Mouse (Mus musculus): ENCODE data around the gene Cdyl.

Cdyl gene

DNA sequence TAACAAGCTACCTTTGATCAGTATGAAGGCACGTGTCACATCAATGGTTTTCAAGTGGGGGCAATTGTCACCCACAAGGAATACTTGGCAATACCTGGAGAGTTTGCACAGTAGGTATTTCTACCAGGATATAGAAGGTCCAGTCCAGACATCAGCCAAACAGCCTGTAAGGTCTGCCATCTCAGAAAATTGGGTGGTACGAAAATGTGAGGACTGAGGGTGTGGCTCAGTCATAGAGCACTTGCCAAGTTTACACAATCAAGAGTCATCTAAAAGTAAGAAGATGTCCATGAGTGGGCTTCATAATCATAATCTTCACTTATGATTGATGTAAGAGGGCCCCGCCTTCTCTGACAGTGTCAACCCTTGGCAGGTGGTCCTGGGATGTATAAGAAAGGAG lies 29.9 kb downstream of the Cdyl start:
- no peak for DNase-seq (ENCODE audit: low read depth, low spot score)

DNA sequence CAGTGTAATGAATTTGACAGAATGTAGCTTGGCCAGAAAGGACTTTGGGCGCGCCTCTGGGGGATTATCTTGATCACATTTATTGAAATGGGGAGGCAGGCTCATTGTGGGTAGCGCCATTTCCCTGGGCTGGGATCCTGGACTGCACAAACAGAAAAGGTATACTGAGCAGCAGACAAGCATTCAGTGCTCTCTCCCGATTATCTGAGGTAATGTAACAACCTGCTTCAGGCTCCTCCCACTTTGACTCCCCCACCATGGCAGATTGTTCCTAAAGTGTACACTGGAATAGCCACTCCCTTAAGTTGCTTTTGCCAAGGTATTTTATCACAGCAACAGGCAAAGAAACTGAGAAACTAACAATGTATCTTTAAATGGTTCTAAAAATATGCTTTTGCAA lies 58.0 kb downstream of the Cdyl start:
- DNase-seq (ENCODE audit: low read depth, low spot score) = no peak

DNA sequence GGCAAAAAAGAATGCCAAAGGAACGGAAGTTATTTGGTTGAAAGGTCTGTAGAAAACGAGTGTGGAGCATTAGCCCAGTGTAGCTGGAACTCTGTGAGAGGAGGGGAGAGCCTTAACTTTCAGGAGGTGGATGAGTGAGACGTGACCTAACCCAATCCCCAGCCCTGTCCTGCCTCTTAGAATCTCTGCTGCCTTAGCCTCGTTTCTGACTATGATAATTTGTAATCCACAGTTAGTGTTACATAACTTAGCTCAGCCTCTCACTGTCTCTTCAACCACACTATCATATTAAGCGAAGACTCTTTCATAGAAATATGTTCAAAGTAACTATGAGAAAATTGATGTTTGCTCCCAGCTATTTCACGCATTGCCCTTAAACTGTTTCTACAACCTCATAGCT lies 59.9 kb downstream of the Cdyl start:
- DNase-seq (ENCODE audit: low read depth, low spot score) = no peak

DNA sequence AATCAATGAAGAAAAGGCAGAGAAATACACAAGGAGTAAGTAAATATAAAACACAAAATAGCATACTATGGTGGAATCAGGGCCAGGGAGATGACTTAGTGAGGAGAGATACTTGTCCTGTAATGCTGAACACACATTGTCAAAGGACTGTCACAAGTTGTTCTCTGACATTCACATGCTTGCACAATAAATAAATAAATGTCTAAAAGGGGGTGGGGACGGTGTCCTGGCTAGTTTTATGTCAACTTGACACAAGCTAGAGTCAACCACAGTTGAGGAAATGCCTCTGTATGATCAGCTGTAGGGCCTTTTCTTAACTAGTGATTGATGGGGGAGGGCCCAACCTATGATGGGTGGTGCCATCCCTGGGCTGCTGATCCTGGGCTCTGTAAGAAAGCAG lies 63.4 kb downstream of the Cdyl start:
- no peak for DNase-seq (ENCODE audit: low read depth, low spot score)

GRCm38 (mm10) chr13:35726025-35726424 lies 66.4 kb downstream of the Cdyl start:
- no peak for DNase-seq (ENCODE audit: low read depth, low spot score)

- no peak for DNase-seq (ENCODE audit: low read depth, low spot score)
Observed at GRCm38 (mm10) chr13:35732131-35732530, 72.5 kb downstream of the Cdyl start.

GRCm38 (mm10) chr13:35732891-35733596 lies 73.4 kb downstream of the Cdyl start:
- DNase-seq (ENCODE audit: low read depth, low spot score) = no peak

GRCm38 (mm10) chr13:35737565-35737964 lies 77.9 kb downstream of the Cdyl start:
- DNase-seq (ENCODE audit: low read depth, low spot score) = no peak

- no peak for DNase-seq (ENCODE audit: low read depth, low spot score)
Observed at GRCm38 (mm10) chr13:35738210-35738609, 78.6 kb downstream of the Cdyl start.

DNA sequence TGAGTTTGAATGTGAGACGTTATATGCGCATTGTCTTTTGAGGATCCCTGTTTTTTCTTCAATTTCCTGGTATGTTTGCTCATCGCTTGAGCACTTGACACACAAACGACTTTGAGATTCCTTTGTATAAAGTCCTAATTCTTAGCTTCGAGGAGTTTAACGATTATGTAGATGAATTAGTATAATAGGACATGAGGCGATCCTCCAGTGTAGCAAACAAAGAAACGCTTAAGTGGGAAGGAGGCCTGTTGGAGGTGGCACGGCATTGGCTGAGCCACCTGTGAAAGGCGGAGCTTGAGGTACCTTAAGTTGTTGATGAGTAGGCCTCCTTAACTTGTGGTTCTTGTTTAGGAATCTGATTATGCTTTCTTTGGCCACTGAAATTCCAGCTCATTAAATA lies 79.8 kb downstream of the Cdyl start:
- DNase-seq (ENCODE audit: low read depth, low spot score) = no peak

DNA sequence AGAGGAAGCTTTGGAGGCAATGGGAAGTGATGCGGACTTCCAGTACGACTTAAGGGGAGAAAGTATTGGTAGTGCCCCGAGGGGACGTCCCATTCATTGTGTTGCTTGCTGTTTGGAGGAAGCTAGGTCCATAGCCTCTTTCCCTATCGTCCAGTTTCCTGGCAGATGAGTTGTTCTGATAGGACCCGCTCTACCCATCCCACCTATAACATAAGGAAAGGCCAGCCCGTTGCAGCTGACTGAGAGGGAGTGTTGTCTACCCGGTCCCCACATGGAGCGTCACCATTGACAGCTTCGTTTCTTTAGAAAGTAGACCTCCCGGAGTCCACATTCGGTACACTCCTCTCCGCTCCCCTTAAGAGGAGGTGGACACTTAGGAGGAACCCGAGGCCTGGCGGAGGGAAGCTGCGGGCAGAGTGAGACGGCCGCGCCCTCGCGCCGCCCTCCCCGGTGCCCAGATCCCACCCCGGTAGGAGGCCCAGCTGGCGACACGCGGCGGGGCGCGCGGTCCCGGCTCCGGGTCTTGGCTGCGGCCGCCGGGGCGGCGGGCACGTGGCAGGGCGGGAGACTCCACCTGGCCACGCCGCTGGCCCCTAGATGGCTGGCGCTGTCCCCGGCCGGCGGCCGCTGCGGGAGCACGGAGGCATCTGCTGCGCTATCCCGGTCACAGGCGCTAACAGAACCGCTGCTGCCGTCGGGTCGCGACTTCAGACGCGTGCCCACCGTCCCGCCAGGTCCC lies 80.8 kb downstream of the Cdyl start:
- peak; percentile 71 for DNase-seq (ENCODE audit: low read depth, low spot score)

DNA sequence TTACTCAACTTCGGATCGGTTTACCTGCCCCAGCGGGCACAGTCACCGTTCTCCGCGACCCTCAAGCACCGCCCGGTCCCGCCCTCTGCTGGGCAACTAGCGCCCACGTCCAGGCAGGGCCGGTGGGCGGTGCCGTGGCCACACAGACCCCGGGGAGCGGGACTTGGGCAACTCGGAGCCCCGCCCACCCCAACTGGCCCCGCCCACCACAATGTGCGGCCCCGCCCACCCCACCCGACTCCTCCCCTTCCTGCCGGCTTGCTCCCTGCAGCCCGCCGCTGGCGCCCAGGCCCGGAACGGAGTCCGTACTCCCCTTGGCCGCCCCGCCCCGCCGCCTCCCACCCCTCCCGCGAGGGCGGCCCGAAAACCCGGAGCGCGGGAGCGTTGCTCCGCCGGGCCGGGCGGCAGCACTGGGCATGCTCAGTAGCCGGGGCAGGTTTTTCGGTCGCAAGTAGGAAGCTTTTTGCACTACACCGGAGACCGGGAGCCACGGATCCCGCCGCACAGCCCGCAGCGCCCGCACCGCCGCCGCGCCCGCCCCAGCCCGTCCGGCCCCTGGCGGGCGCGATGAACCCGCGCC lies 81.5 kb downstream of the Cdyl start:
- DNase-seq (ENCODE audit: low read depth, low spot score) = peak; percentile 93

DNA sequence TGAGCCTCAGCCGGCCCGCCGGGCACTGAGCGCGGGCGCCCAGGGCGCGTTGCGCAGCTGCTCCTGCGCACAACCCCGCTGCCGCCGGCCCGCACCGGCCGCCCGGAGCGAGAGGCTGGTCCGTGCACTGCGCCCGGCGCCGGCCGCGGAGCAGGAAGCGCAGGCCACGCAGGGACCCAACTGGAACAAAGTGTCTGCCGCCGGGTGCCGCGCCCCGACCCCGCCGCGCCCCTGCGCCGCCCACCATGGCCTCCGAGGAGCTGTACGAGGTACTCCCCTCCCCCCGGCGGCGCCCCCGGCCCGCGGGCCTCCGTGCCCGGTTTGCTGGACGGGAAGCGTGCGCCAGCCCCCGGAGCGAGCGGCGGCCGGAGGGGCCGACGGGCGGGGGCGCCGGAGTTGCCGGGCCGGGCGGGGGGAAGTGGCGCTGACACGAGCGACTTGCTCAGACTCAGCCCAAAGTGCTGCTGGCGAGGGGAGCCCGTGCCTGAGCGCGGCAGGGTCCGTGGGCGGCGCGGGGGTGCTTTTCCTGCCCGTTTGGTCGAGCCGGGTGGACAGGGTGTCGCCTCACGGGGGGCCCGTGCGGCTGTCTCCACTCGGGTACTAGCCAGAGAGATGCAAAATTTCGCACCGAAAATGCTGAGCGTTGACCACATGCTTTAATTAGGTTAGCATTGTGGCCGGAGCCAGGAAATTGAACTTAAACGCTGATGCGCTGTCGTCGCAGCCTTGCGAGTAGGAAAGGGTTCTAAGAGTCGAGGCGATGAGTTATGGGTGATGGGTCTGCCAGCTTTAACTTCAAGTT lies 82.2 kb downstream of the Cdyl start:
- DNase-seq (ENCODE audit: low read depth, low spot score) = peak; percentile 28

DNA sequence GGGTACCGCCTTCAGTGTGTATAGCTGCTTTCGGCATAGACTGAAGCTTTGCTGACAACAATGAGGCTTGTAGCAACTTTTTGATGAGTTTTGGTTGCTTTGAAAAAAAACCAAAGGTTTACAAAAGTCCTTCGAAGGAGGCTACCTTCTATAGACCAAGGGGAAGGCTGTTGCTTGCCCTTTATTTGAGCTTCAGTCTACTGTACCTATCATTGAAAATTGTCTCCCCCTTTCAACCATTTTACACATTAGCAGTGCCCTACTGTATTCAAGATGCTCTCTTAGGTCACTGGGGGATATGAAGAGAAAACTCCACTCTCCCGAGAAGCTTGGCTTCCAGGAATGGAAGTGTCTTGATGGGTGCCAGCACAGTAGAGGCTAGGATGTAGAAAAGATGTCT lies 83.1 kb downstream of the Cdyl start:
- DNase-seq (ENCODE audit: low read depth, low spot score) = no peak

DNA sequence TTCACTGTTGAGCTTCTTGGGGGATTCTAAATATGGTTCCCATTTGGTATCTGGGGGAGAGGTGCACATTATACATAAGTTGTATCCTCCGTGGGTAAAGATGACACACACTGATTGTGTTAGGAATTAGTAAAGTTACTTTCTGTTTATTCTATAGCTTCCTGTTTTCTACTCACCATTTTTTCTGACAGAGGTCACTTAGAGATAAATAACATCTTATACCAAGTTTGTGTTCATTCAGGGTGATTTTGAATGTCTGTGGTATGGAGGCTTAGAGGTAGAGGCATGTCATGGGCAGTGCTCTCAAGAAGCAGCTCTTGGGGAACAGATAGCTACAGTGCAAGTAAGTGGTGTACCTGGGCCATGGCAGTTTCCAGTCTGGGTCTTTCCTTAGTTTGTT lies 83.6 kb downstream of the Cdyl start:
- DNase-seq (ENCODE audit: low read depth, low spot score) = no peak

DNA sequence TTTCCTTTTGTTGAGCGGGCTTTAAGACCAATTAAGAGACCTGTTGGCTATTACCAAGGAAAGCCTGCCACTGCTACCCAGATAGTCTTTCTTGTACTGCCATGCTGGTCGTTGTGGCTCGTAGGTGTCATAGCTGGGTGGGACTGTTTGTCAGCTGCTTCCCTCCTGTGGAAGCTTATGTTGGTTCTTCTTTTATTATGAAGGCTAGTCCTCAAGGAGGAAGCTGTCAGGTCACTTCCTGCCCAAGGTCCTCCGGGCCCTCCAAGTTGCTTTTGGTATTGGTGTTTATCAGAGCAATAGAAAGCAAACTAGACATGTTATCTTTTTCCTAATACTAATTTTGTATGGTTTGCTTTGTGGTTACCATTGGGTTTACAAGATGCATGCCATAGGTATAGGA lies 89.6 kb downstream of the Cdyl start:
- no peak for DNase-seq (ENCODE audit: low read depth, low spot score)

GRCm38 (mm10) chr13:35749680-35750079 lies 90.0 kb downstream of the Cdyl start:
- DNase-seq (ENCODE audit: low read depth, low spot score) = no peak

DNA sequence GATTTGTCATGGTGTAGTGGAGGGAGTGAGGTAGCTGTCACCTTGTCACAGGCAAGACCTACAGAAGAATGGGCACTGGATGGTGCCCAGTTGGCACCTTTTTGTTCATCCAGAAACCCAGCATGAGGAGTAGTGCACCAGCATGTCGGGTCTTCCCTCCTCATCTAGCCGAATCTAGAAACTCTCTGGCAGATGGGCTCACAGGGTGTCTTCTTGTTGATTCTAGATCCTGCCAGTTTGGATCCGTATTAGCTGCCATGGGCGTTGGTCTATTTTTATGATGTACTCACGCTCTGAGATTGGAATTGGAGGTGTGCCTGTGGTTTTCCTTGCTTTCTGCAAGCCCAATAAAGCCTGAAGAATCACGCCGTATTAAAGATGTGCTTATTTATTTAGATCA lies 92.4 kb downstream of the Cdyl start:
- DNase-seq (ENCODE audit: low read depth, low spot score) = peak; percentile 96

GRCm38 (mm10) chr13:35755002-35755401 lies 95.4 kb downstream of the Cdyl start:
- DNase-seq (ENCODE audit: low read depth, low spot score) = no peak

- no peak for DNase-seq (ENCODE audit: low read depth, low spot score)
Observed at GRCm38 (mm10) chr13:35755655-35756283, 96.1 kb downstream of the Cdyl start.

All from brain, adult 2 months (tissue).